Mouse (Mus musculus): ENCODE data around the gene Gm5134. TPM values are rescaled to one million over a fixed set of nuclear protein-coding genes. Genes with fewer than 3 reads are reported as not detected.

Gm5134 gene
- not detected in 2 replicates for polyA plus RNA-seq (2014; fragmentation: Nextera tagmentation; extraction: Ambion mirVana)

GRCm38 (mm10) chr10:75954381-75954811 is at the start of gene Gm5134:
Gm5134 (plus strand) TSS chr10:75954514.
- H3K27ac ChIP-seq (ENCODE audit: low read depth, low read length) = no peak within 1 kb of the TSS
- H3K4me2 ChIP-seq (ENCODE audit: low read depth, low read length, severe bottlenecking) = peak within 1 kb of the TSS; percentile 40
- no peak within 1 kb of the TSS; the same call in 1 of the 2 replicates for H3K9ac ChIP-seq (ENCODE audit: low read length)
- H3K36me3 ChIP-seq (ENCODE audit: control insufficient read depth, insufficient read depth, low read length) = no peaks in the 10 kb centered on the region
- ATAC-seq (replicated peaks; ENCODE audit: low FRiP score) = no peak
- H3K9me3 ChIP-seq (ENCODE audit: control insufficient read depth, low read length) = no peaks in the 10 kb centered on the region
- H3K4me1 ChIP-seq (replicated peaks; ENCODE audit: control insufficient read depth, insufficient read depth, low read length) = no peaks in the 10 kb centered on the region; the same call in none of the 2 replicates
- peaks cover 5% of the 10 kb centered on the region; the same call in 1 of the 2 replicates for H3K27me3 ChIP-seq (ENCODE audit: control insufficient read depth, insufficient read depth, low read length)
- DNase-seq (ENCODE audit: low spot score) = no peak
- H3K4me3 ChIP-seq (ENCODE audit: low read depth, low read length) = 0 out of 2 replicates have a peak within 1 kb of the TSS, but pooled peaks have one; percentile 13
- 18% methylated on average over 20 of the region's 20 CpGs for WGBS

GRCm38 (mm10) chr10:75906882-75907281 is 47.4 kb upstream of the Gm5134 start:
- WGBS = 91% methylated on average over 4 of the region's 4 CpGs
- Histone ChIP-seq H3K27ac (ENCODE audit: low read depth, low read length) (no peak overlapping the region), H3K4me1 (replicated peaks; ENCODE audit: control insufficient read depth, insufficient read depth, low read length) (no peaks in the 10 kb centered on the region), H3K4me3 (ENCODE audit: low read depth, low read length) (no peak overlapping the region), H3K9me3 (ENCODE audit: control insufficient read depth, low read length) (no peaks in the 10 kb centered on the region), H3K4me2 (ENCODE audit: low read depth, low read length, severe bottlenecking) (no peak overlapping the region), H3K36me3 (ENCODE audit: control insufficient read depth, insufficient read depth, low read length) (peaks cover 30% of the 10 kb centered on the region), H3K27me3 (ENCODE audit: control insufficient read depth, insufficient read depth, low read length) (no peaks in the 10 kb centered on the region), H3K9ac (ENCODE audit: low read length) (no peak overlapping the region)
- ATAC-seq (replicated peaks; ENCODE audit: low FRiP score) = no peak
- DNase-seq (ENCODE audit: low spot score) = no peak

GRCm38 (mm10) chr10:75910698-75911097 is 43.6 kb upstream of the Gm5134 start:
- no peaks in the 10 kb centered on the region for H3K9me3 ChIP-seq (ENCODE audit: control insufficient read depth, low read length)
- no peak overlapping the region for H3K4me3 ChIP-seq (ENCODE audit: low read depth, low read length)
- no peak overlapping the region for H3K27ac ChIP-seq (ENCODE audit: low read depth, low read length)
- H3K4me2 ChIP-seq (ENCODE audit: low read depth, low read length, severe bottlenecking) = no peak overlapping the region
- H3K4me1 ChIP-seq (replicated peaks; ENCODE audit: control insufficient read depth, insufficient read depth, low read length) = no peaks in the 10 kb centered on the region
- ATAC-seq (replicated peaks; ENCODE audit: low FRiP score) = no peak
- no peak for DNase-seq (ENCODE audit: low spot score)
- H3K9ac ChIP-seq (ENCODE audit: low read length) = no peak overlapping the region
- WGBS = 88% methylated on average over 2 of the region's 2 CpGs
- H3K27me3 ChIP-seq (ENCODE audit: control insufficient read depth, insufficient read depth, low read length) = no peaks in the 10 kb centered on the region
- peaks cover 20% of the 10 kb centered on the region; the same call in 1 of the 2 replicates for H3K36me3 ChIP-seq (ENCODE audit: control insufficient read depth, insufficient read depth, low read length)

- Histone ChIP-seq H3K27me3 (ENCODE audit: control insufficient read depth, insufficient read depth, low read length) (no peaks in the 10 kb centered on the region), H3K9me3 (ENCODE audit: control insufficient read depth, low read length) (no peaks in the 10 kb centered on the region), H3K36me3 (ENCODE audit: control insufficient read depth, insufficient read depth, low read length) (peaks cover 15% of the 10 kb centered on the region; the same call in 1 of the 2 replicates), H3K4me3 (ENCODE audit: low read depth, low read length) (no peak overlapping the region), H3K27ac (ENCODE audit: low read depth, low read length) (no peak overlapping the region), H3K4me2 (ENCODE audit: low read depth, low read length, severe bottlenecking) (no peak overlapping the region), H3K9ac (ENCODE audit: low read length) (no peak overlapping the region), H3K4me1 (replicated peaks; ENCODE audit: control insufficient read depth, insufficient read depth, low read length) (no peaks in the 10 kb centered on the region)
- no peak for ATAC-seq (replicated peaks; ENCODE audit: low FRiP score)
- DNase-seq (ENCODE audit: low spot score) = no peak
- WGBS = 87% methylated on average over 6 of the region's 6 CpGs
Observed at GRCm38 (mm10) chr10:75913013-75913589, 41.2 kb upstream of the Gm5134 start.

- Histone ChIP-seq H3K4me1 (replicated peaks; ENCODE audit: control insufficient read depth, insufficient read depth, low read length) (peaks cover 2% of the 10 kb centered on the region; the same call in 1 of the 2 replicates), H3K9ac (ENCODE audit: low read length) (no peak overlapping the region), H3K36me3 (ENCODE audit: control insufficient read depth, insufficient read depth, low read length) (peaks cover 12% of the 10 kb centered on the region; the same call in 1 of the 2 replicates), H3K9me3 (ENCODE audit: control insufficient read depth, low read length) (no peaks in the 10 kb centered on the region), H3K4me2 (ENCODE audit: low read depth, low read length, severe bottlenecking) (no peak overlapping the region), H3K4me3 (ENCODE audit: low read depth, low read length) (no peak overlapping the region), H3K27me3 (ENCODE audit: control insufficient read depth, insufficient read depth, low read length) (no peaks in the 10 kb centered on the region), H3K27ac (ENCODE audit: low read depth, low read length) (no peak overlapping the region)
- no peak for DNase-seq (ENCODE audit: low spot score)
- 97% methylated on average over 7 of the region's 7 CpGs for WGBS
- ATAC-seq (replicated peaks; ENCODE audit: low FRiP score) = no peak
Observed at GRCm38 (mm10) chr10:75915557-75915956, 38.8 kb upstream of the Gm5134 start.

- no peak overlapping the region for H3K4me3 ChIP-seq (ENCODE audit: low read depth, low read length)
- DNase-seq (ENCODE audit: low spot score) = no peak
- no peak overlapping the region for H3K27ac ChIP-seq (ENCODE audit: low read depth, low read length)
- no peak overlapping the region for H3K9ac ChIP-seq (ENCODE audit: low read length)
- H3K27me3 ChIP-seq (ENCODE audit: control insufficient read depth, insufficient read depth, low read length) = no peaks in the 10 kb centered on the region
- no peak overlapping the region for H3K4me2 ChIP-seq (ENCODE audit: low read depth, low read length, severe bottlenecking)
- H3K4me1 ChIP-seq (replicated peaks; ENCODE audit: control insufficient read depth, insufficient read depth, low read length) = peaks cover 3% of the 10 kb centered on the region; the same call in 1 of the 2 replicates
- no peaks in the 10 kb centered on the region for H3K9me3 ChIP-seq (ENCODE audit: control insufficient read depth, low read length)
- 72% methylated on average over 8 of the region's 8 CpGs for WGBS
- peaks cover 5% of the 10 kb centered on the region; the same call in 1 of the 2 replicates for H3K36me3 ChIP-seq (ENCODE audit: control insufficient read depth, insufficient read depth, low read length)
- no peak for ATAC-seq (replicated peaks; ENCODE audit: low FRiP score)
Observed at GRCm38 (mm10) chr10:75916840-75917239, 37.5 kb upstream of the Gm5134 start.

GRCm38 (mm10) chr10:75919026-75919425 is 35.3 kb upstream of the Gm5134 start:
- Histone ChIP-seq H3K27me3 (ENCODE audit: control insufficient read depth, insufficient read depth, low read length) (no peaks in the 10 kb centered on the region), H3K9ac (ENCODE audit: low read length) (no peak overlapping the region), H3K4me3 (ENCODE audit: low read depth, low read length) (no peak overlapping the region), H3K4me2 (ENCODE audit: low read depth, low read length, severe bottlenecking) (no peak overlapping the region), H3K4me1 (replicated peaks; ENCODE audit: control insufficient read depth, insufficient read depth, low read length) (peaks cover 3% of the 10 kb centered on the region; the same call in 1 of the 2 replicates), H3K36me3 (ENCODE audit: control insufficient read depth, insufficient read depth, low read length) (peaks cover 5% of the 10 kb centered on the region; the same call in 1 of the 2 replicates), H3K27ac (ENCODE audit: low read depth, low read length) (no peak overlapping the region), H3K9me3 (ENCODE audit: control insufficient read depth, low read length) (no peaks in the 10 kb centered on the region)
- DNase-seq (ENCODE audit: low spot score) (no peak), ATAC-seq (replicated peaks; ENCODE audit: low FRiP score) (no peak)
- 87% methylated on average over 5 of the region's 5 CpGs for WGBS

GRCm38 (mm10) chr10:75921026-75921725 is 33.1 kb upstream of the Gm5134 start, which contains the start of gene Smarcb1:
Smarcb1 (minus strand) TSS chr10:75921617.
- Histone ChIP-seq H3K9me3 (ENCODE audit: control insufficient read depth, low read length) (no peaks in the 10 kb centered on the region), H3K4me3 (ENCODE audit: low read depth, low read length) (peak within 1 kb of the TSS; percentile 78), H3K36me3 (ENCODE audit: control insufficient read depth, insufficient read depth, low read length) (no peaks in the 10 kb centered on the region; the same call in 1 of the 2 replicates), H3K27me3 (ENCODE audit: control insufficient read depth, insufficient read depth, low read length) (no peaks in the 10 kb centered on the region), H3K9ac (ENCODE audit: low read length) (peak within 1 kb of the TSS; percentile 96), H3K27ac (ENCODE audit: low read depth, low read length) (peak within 1 kb of the TSS; percentile 92), H3K4me1 (replicated peaks; ENCODE audit: control insufficient read depth, insufficient read depth, low read length) (peaks cover 3% of the 10 kb centered on the region; the same call in 1 of the 2 replicates), H3K4me2 (ENCODE audit: low read depth, low read length, severe bottlenecking) (peak within 1 kb of the TSS; percentile 77)
- DNase-seq (ENCODE audit: low spot score) (peak; percentile 95), ATAC-seq (replicated peaks; ENCODE audit: low FRiP score) (peak; percentile 90)
- under 1% methylated on average over 76 of the region's 76 CpGs for WGBS
